Mouse (Mus musculus) heart, embryonic 16.5 days (tissue): ENCODE measurements around the gene Adprhl2. TPM values are rescaled to one million over a fixed set of nuclear protein-coding genes. Genes with fewer than 3 reads are reported as not detected.
A peak's percentile ranks its signal among the peaks of the same experiment; 100 is the strongest.

Experiments used
- ATAC-seq: fragments of 200-750 bp; cut with Nextera tagmentation; replicated peaks from 2 replicates; pipeline ENCODE4 v1.8.0; 2017; ENCODE audit warnings: moderate number of reproducible peaks; ENCODE audit not compliant: insufficient read depth, low FRiP score; ENCODE audit errors: extremely low read depth
- H3K27ac ChIP-seq: fragments of 300-500 bp; sonication (generic); 2 replicates; pipeline ENCODE4 v1.5.1; 2014; ENCODE audit warnings: mild to moderate bottlenecking, low read length, control low read depth, moderate library complexity
- H3K27me3 ChIP-seq: fragments of 300-500 bp; sonication (generic); 2 replicates; pipeline ENCODE4 v1.6.1; 2014; ENCODE audit warnings: low read length, mixed read lengths; ENCODE audit not compliant: control insufficient read depth, insufficient read depth
- H3K36me3 ChIP-seq: fragments of 300-500 bp; sonication (generic); 2 replicates; pipeline ENCODE4 v1.6.1; 2014; ENCODE audit not compliant: control insufficient read depth, insufficient read depth
- H3K4me1 ChIP-seq: fragments of 300-500 bp; sonication (generic); 2 replicates; pipeline ENCODE4 v1.6.1; 2014; ENCODE audit warnings: low read length, mixed read lengths; ENCODE audit not compliant: control insufficient read depth, insufficient read depth
- H3K4me2 ChIP-seq: fragments of 300-500 bp; sonication (generic); 2 replicates; pipeline ENCODE4 v1.6.1; 2014; ENCODE audit warnings: low read depth, mild to moderate bottlenecking, control low read depth, low read length
- H3K4me3 ChIP-seq: fragments of 300-500 bp; sonication (generic); 2 replicates; pipeline ENCODE4 v1.5.1; 2014; ENCODE audit warnings: mild to moderate bottlenecking, control low read depth, low read length
- H3K9ac ChIP-seq: fragments of 300-500 bp; sonication (generic); 2 replicates; pipeline ENCODE4 v1.6.1; 2014; ENCODE audit warnings: low read length, control low read depth
- H3K9me3 ChIP-seq: fragments of 300-500 bp; sonication (generic); replicated peaks from 2 replicates; pipeline ENCODE4 v1.6.1; 2016; ENCODE audit warnings: low read length; ENCODE audit not compliant: control insufficient read depth
- WGBS: fragments of 180-500 bp; shearing (Covaris S2); extraction: QIAGEN DNeasy Blood & Tissue Kit; methylation state at CpG from one replicate; pipeline ENCODE4 v1.1.7; 2014; 5-methylcytosine and 5-hydroxymethylcytosine counted together
- polyA plus RNA-seq: library from polyadenylated mRNA; unstranded; fragments of >200 nt; fragmentation: Nextera tagmentation; extraction: Ambion mirVana; gene quantifications from 2 replicates; pipeline ENCODE4 v1.2.1, GENCODE M21; 2015

Adprhl2 gene
- polyA plus RNA-seq, 1 experiment from 2014 or later = 38.6 TPM

DNA sequence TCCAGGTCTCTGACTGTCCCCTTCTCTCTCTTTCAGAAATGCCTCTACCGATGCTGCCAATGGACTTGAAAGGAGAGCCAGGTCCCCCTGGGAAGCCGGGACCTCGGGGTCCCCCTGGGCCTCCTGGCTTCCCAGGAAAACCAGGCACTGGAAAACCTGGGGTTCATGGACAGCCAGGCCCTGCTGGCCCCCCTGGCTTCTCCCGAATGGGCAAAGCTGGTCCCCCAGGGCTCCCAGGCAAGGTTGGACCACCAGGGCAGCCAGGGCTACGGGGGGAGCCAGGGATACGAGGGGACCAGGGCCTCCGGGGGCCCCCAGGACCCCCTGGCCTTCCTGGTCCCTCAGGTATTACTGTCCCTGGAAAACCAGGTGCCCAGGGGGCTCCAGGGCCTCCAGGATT is 11.2 kb downstream of the Adprhl2 start:
- no peak overlapping the region for H3K27ac ChIP-seq
- 70% methylated on average over 7 of the region's 7 CpGs for WGBS
- 0 out of 2 replicates have a peak, but pooled peaks cover 4% of the 10 kb centered on the region for H3K4me1 ChIP-seq
- H3K36me3 ChIP-seq = no peaks in the 10 kb centered on the region
- no peak overlapping the region for H3K4me2 ChIP-seq
- ATAC-seq = no peak
- no peaks in the 10 kb centered on the region for H3K27me3 ChIP-seq
- no peak overlapping the region for H3K4me3 ChIP-seq
- H3K9ac ChIP-seq = no peak overlapping the region
- peaks cover 5% of the 10 kb centered on the region for H3K9me3 ChIP-seq

DNA sequence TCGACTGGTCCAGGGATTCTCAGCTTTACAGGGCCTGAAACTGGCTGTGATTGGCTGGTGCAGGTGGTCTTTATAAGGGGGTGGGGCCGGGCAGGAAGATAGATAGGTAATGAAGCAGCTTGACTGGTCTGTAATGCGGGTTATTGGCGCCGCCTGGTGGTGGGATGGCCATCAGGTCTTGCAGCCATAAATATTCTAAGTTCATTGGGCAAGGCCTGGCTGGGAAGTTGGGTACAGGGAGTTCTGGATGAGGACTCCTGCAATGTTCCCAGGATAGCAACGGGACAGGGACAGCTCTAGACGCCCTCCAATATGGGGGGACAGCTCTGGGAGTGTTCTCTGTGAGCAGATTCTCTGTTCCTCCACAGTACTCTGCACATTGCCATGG is 11.6 kb downstream of the Adprhl2 start:
- WGBS = 0% methylated on average over 7 of the region's 7 CpGs

DNA sequence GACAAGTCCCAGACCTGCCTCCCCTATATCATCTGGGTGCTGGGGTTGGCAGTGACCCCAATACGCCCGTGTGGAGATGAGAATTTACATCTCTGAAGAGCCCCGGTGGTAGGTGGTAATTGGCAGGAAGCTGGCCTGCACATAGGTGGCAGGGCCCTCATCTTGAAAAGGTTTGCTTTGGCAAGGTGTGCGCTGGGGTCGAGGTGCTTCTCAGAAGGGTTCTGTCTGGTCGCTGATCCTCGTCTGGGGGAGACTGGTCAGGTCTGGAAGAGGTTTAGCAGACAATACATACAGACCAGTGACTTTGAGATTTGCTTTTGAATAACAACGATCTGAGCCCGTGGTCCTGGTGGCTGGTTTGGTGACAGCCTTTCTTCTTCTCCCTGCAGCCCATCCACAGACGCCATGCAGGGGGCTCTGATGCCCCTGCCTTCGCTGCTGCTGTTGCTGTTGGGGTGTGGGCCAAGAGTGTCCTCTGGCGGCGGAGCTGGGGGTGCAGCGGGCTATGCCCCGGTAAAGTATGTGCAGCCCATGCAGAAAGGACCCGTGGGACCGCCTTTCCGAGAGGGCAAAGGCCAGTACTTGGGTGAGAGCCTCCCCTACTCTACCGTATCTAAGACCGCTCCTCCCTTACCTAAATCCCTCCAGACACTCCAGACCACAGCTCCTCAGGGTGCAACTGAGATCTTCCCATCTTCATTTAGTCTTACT is 12.1 kb downstream of the Adprhl2 start:
- Histone ChIP-seq H3K36me3 (no peaks in the 10 kb centered on the region), H3K27ac (no peak overlapping the region), H3K4me3 (0 out of 2 replicates have a peak overlapping the region, but pooled peaks have one; percentile 9), H3K27me3 (no peaks in the 10 kb centered on the region), H3K4me2 (peak overlapping the region; percentile 54), H3K4me1 (0 out of 2 replicates have a peak, but pooled peaks cover 4% of the 10 kb centered on the region), H3K9ac (0 out of 2 replicates have a peak overlapping the region, but pooled peaks have one; percentile 4), H3K9me3 (peaks cover 5% of the 10 kb centered on the region)
- ATAC-seq = peak; percentile 30; the same call in 1 of the 2 replicates
- WGBS = 19% methylated on average over 20 of the region's 20 CpGs

More for the DNA sequence above, 11.6 kb downstream of the Adprhl2 start:
- Histone ChIP-seq H3K4me2 (peak overlapping the region; percentile 54), H3K4me3 (0 out of 2 replicates have a peak overlapping the region, but pooled peaks have one; percentile 9), H3K36me3 (no peaks in the 10 kb centered on the region), H3K27ac (no peak overlapping the region), H3K9me3 (peaks cover 5% of the 10 kb centered on the region), H3K27me3 (no peaks in the 10 kb centered on the region), H3K9ac (no peak overlapping the region), H3K4me1 (0 out of 2 replicates have a peak, but pooled peaks cover 4% of the 10 kb centered on the region)
- ATAC-seq = peak; percentile 20; the same call in 1 of the 2 replicates

DNA sequence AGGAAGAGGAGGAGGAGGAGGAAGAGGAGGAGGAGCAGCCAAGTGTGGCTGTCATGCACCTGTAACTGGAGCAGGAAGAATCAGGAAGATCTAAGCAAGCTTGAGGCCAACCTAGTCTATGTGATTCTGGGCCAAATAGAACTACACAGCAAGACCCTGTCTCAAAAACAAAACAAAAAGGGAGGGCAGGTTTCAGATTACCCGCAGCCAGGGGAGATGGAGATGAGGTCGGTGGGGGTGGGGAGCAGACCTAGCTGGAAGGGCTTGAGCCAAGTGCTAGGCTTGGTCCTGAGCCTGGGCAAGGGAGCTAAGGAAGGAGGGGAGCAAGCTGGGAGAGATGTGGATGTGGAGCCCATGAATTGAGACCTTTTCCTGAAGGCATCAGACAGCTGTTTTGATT is 14.7 kb downstream of the Adprhl2 start:
- ATAC-seq = no peak
- Histone ChIP-seq H3K4me3 (no peak overlapping the region), H3K9me3 (peaks cover 5% of the 10 kb centered on the region), H3K27ac (no peak overlapping the region), H3K4me2 (no peak overlapping the region), H3K36me3 (no peaks in the 10 kb centered on the region), H3K9ac (no peak overlapping the region), H3K4me1 (peaks cover 6% of the 10 kb centered on the region; the same call in 1 of the 2 replicates), H3K27me3 (peaks cover 14% of the 10 kb centered on the region)
- 13% methylated on average over 2 of the region's 2 CpGs for WGBS

DNA sequence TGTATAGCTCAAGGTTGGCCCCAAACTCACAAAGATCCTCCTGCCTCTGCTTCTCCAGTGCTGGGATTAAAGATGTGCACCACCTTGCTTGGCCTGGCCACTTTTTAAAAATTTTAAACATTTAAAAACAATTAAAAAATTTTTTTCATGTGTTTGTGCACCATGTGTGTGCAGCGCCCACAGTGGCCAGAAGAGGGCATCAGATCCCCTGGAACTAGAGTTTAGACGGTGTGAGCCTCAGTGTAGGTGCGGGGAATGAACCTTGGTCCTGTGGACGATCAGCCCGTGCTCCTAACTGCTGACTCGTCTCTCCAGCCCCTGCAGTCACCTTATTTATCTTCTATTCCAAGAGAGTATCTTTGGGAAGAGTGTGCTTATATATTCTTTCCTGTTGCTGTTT is 15.4 kb downstream of the Adprhl2 start:
- H3K4me1 ChIP-seq = peaks cover 13% of the 10 kb centered on the region
- peaks cover 5% of the 10 kb centered on the region for H3K9me3 ChIP-seq
- no peak for ATAC-seq
- H3K27me3 ChIP-seq = peaks cover 21% of the 10 kb centered on the region
- H3K9ac ChIP-seq = no peak overlapping the region
- no peaks in the 10 kb centered on the region for H3K36me3 ChIP-seq
- H3K27ac ChIP-seq = no peak overlapping the region
- 84% methylated on average over 6 of the region's 6 CpGs for whole genome bisulfite sequencing
- no peak overlapping the region for H3K4me2 ChIP-seq
- H3K4me3 ChIP-seq = no peak overlapping the region

DNA sequence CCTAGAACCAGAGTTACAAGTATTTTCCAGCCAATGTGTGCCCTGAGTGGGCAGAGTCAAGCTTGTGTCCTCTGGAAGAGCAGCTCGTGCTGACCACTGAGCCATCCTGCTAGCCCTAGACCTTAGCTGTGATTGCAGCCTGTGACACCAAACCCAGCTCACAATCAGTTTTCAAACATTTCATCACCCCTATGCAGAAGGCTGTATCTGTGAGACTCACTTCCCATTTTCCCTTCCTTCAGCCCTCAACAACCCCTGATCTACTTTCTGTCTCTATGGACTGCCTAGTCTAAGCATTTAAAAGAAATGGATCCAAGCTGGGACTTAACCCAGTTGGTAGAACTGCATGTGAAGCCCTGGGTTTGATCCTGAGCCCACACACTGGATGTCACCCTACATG is 16.1 kb downstream of the Adprhl2 start:
- Histone ChIP-seq H3K36me3 (no peaks in the 10 kb centered on the region), H3K27me3 (peaks cover 27% of the 10 kb centered on the region), H3K9me3 (peaks cover 5% of the 10 kb centered on the region), H3K4me3 (no peak overlapping the region), H3K4me2 (no peak overlapping the region), H3K9ac (no peak overlapping the region), H3K4me1 (peaks cover 18% of the 10 kb centered on the region), H3K27ac (no peak overlapping the region)
- WGBS = 86% methylated on average over 1 of the region's 1 CpGs
- no peak for ATAC-seq

DNA sequence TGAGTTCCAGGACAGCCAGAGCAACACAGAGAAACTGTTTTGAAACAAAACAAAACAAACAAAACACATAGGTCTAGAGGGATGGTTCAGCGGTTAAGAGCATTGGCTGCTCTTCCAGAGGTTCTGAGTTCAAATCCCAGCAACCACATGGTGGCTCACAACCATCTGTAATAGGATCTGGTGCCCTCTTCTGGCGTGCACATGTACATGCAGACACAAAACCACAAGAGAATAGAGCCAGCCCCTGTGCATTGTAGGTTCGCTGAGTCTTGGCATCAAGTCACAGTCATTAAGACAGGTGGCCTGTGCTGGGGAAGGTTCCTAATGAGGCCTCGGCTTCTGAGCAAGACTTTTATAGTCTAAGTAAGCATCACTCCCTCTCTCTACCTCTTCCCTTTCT is 17.6 kb downstream of the Adprhl2 start:
- Histone ChIP-seq H3K27me3 (peaks cover 36% of the 10 kb centered on the region), H3K4me1 (peaks cover 14% of the 10 kb centered on the region)

DNA sequence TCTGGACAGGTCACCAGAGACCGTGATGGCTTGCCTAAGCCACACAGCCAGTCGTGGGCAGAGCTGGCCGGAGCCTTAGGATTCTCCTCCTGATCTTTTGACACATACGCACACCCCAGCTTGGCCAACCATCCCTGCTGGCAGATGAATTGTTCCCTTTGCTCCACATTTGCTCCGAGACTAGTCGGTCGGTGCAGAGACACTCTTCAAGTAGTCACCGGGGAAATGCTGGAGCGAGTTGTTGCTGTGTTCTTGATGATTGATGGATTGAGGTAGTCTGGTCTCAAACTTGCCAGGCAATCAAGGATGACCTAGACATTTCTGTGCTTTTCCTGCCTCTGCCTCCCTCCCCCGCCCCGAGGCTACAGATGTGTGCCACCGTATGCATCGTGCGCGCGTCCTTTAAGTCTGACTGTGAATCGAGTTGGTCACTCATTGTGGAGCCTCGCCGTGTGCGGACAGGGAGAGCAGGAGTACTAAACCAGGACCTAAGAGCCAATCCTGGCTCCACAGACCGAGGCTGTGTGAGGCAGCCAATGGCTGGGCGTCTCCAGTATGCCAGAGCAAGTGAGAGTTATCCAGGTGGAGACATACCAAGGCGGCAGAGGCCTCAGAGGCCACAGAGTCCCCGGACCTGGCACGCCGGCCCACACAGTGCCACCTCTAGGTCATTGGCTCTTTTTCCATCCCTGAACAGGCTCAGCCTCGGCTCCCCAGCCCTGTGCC is 19.8 kb downstream of the Adprhl2 start:
- Histone ChIP-seq H3K27me3 (peaks cover 50% of the 10 kb centered on the region), H3K27ac (no peak overlapping the region), H3K36me3 (no peaks in the 10 kb centered on the region), H3K4me1 (peaks cover 20% of the 10 kb centered on the region), H3K4me2 (peak overlapping the region; percentile 62), H3K4me3 (peak overlapping the region; percentile 45), H3K9me3 (peaks cover 5% of the 10 kb centered on the region), H3K9ac (no peak overlapping the region)
- WGBS = 10% methylated on average over 27 of the region's 27 CpGs
- no peak for ATAC-seq

More for the DNA sequence above, 17.6 kb downstream of the Adprhl2 start:
- Histone ChIP-seq H3K36me3 (no peaks in the 10 kb centered on the region), H3K9ac (no peak overlapping the region), H3K9me3 (peaks cover 5% of the 10 kb centered on the region), H3K4me2 (no peak overlapping the region), H3K27ac (no peak overlapping the region), H3K4me3 (no peak overlapping the region)
- no peak for ATAC-seq
- WGBS = 63% methylated on average over 4 of the region's 4 CpGs
